Mouse (Mus musculus) ES-E14 (cell line): ENCODE results near the gene Mylk4.

Experiments
- CHD2 ChIP-seq: IDR thresholded peaks from 2 replicates; pipeline ENCODE4 v1.6.1; 2014; ENCODE audit warnings: mild to moderate bottlenecking, low read depth, low read length, inconsistent platforms
- MAFK ChIP-seq: IDR thresholded peaks from 2 replicates; pipeline ENCODE4 v1.6.1; 2014; ENCODE audit warnings: mild to moderate bottlenecking, low read depth, low read length, inconsistent platforms; ENCODE audit not compliant: insufficient read depth
- ZC3H11A ChIP-seq: IDR thresholded peaks from 2 replicates; pipeline ENCODE4 v1.6.1; 2012; ENCODE audit warnings: low read depth, mild to moderate bottlenecking, inconsistent platforms, low read length, borderline replicate concordance
- ZNF384 ChIP-seq: IDR thresholded peaks from 2 replicates; pipeline ENCODE4 v1.6.1; 2012; ENCODE audit warnings: low read depth, low read length, inconsistent platforms

- TF ChIP-seq ZC3H11A, result no peak
- TF ChIP-seq CHD2, result no peak
- no peak for TF ChIP-seq ZNF384
- TF ChIP-seq MAFK, result no peak
Measured at GRCm38 (mm10) chr13:32667386-32667785, 116.4 kb downstream of the Mylk4 start.
